In genomic region chr13:58840731-58841359, GRCm38 (mm10) we compare ENCODE assay signal across 9 mouse cellular contexts. TPM values are rescaled to one million over a fixed set of nuclear protein-coding genes. Genes with fewer than 3 reads are reported as not detected.
DNase-seq lines count a peak whose midpoint lies in the region; ATAC-seq lines count a peak whose summit lies in the region.
"Had no signal": no experiment of that assay in that cellular context is flagged by ENCODE, and none has a peak within 500 bp of the region (broad histone marks: within the 10 kb centered on the region; RNA-seq: fewer than 3 reads in every experiment).

No protein-coding gene starts in this region.

- intact Hi-C loops in left cerebral cortex, postnatal 4 days (cut with DNase I), result no loop called here

- peaks cover 6% of the 10 kb centered on the region for H3K4me1 ChIP-seq in forebrain, embryonic 15.5 days
- peaks cover 9% of the 10 kb centered on the region; the same call in 1 of the 2 replicates for H3K4me1 ChIP-seq in hindbrain, embryonic 16.5 days (ENCODE audit: control insufficient read depth, insufficient read depth, low read depth, low read length)

- peak; percentile 73 for DNase-seq in left cerebral cortex, postnatal 4 days
- no peak for DNase-seq in left cerebral cortex, adult 18-20 months (ENCODE audit: low spot score in 2 of 2)
- DNase-seq in lung, postnatal 10 days, result peak; percentile 35
- no peak for DNase-seq in thymus, adult 18-20 months
- no peak for DNase-seq in urinary bladder, adult 2 months (ENCODE audit: low spot score)

- 18% methylated on average over 7 of the region's 7 CpGs for WGBS in forebrain, embryonic 15.5 days
- 33% methylated on average over 6 of the region's 7 CpGs for WGBS in hindbrain, embryonic 16.5 days

- no peaks in the 10 kb centered on the region for H3K27me3 ChIP-seq in forebrain, embryonic 15.5 days
- no peaks in the 10 kb centered on the region for H3K27me3 ChIP-seq in hindbrain, embryonic 16.5 days (replicated peaks; ENCODE audit: control insufficient read depth, insufficient read depth, low read length)

- peak; percentile 91 for ATAC-seq in forebrain, embryonic 15.5 days (replicated peaks)
- ATAC-seq in hindbrain, embryonic 16.5 days, result peak; percentile 89
- no peak for ATAC-seq in erythroid progenitor cell, adult 5-6 weeks (replicated peaks; ENCODE audit: low FRiP score, poor library complexity, severe bottlenecking)

- no peak overlapping the region for H3K27ac ChIP-seq in forebrain, embryonic 15.5 days (replicated peaks)
- H3K27ac ChIP-seq in hindbrain, embryonic 16.5 days (ENCODE audit: low read depth, low read length), result peak overlapping the region; percentile 30; the same call in 1 of the 2 replicates
- H3K27ac ChIP-seq: macrophage had no signal

- H3K36me3 ChIP-seq in forebrain, embryonic 15.5 days, result no peaks in the 10 kb centered on the region; the same call in 1 of the 2 replicates
- peaks cover 4% of the 10 kb centered on the region; the same call in 1 of the 2 replicates for H3K36me3 ChIP-seq in hindbrain, embryonic 16.5 days (ENCODE audit: control insufficient read depth, insufficient read depth, low read length)

- no peak overlapping the region for H3K4me2 ChIP-seq in forebrain, embryonic 15.5 days (replicated peaks)
- H3K4me2 ChIP-seq in hindbrain, embryonic 16.5 days (ENCODE audit: low read length), result no peak overlapping the region; the same call in 1 of the 2 replicates

- no peak overlapping the region for H3K9ac ChIP-seq in forebrain, embryonic 15.5 days (replicated peaks)
- no peak overlapping the region for H3K9ac ChIP-seq in hindbrain, embryonic 16.5 days (ENCODE audit: low read depth, low read length)

- H3K9me3 ChIP-seq in forebrain, embryonic 15.5 days, result no peaks in the 10 kb centered on the region
- no peaks in the 10 kb centered on the region for H3K9me3 ChIP-seq in hindbrain, embryonic 16.5 days (ENCODE audit: control insufficient read depth, low read length)

- no peak overlapping the region for H3K4me3 ChIP-seq in forebrain, embryonic 15.5 days
- no peak overlapping the region for H3K4me3 ChIP-seq in hindbrain, embryonic 16.5 days (ENCODE audit: low read length)

RNA-seq across cellular contexts. Expression of gene Ntrk2, which starts 34.5 kb away (rescaled TPM):
- total RNA-seq in left cerebral cortex, postnatal 4 days (2021), result 100 to 1,000 TPM; 288 to 312 TPM
- total RNA-seq in left cerebral cortex, adult 18-20 months (2021), result 100 to 1,000 TPM; 369 to 406 TPM
- polyA plus RNA-seq in forebrain, embryonic 15.5 days (2015; fragmentation: Nextera tagmentation; extraction: Ambion mirVana), result 87.4 and 97.0 TPM in 2 replicates
- 137 and 146 TPM in 2 replicates for polyA plus RNA-seq in hindbrain, embryonic 16.5 days (2015; fragmentation: Nextera tagmentation; extraction: Ambion mirVana)
- not detected in 2 replicates for total RNA-seq in erythroid progenitor cell, adult 5-6 weeks (2015; ENCODE audit: low replicate concordance)
- not detected in 2 replicates for total RNA-seq in erythroid progenitor cell, adult 5-6 weeks (2017; ENCODE audit: low replicate concordance)
- 3.2 and 3.8 TPM in 2 replicates for polyA plus RNA-seq in urinary bladder, adult 2 months (2012; rRNA removed)
- polyA plus RNA-seq: macrophage had no signal

Comparison
In these comparisons a context has a peak if more than half of its experiments do, and no peak if none do; other contexts are left out.
1. DNase-seq: peak in left cerebral cortex, postnatal 4 days (single experiment) and lung, postnatal 10 days (single experiment); none in left cerebral cortex, adult 18-20 months (0 of 2), thymus, adult 18-20 months (0 of 2) and urinary bladder, adult 2 months (single experiment).
2. RNA of gene Ntrk2, which starts 34.5 kb away (total RNA-seq): 369 to 406 TPM in left cerebral cortex, adult 18-20 months and 288 to 312 TPM in left cerebral cortex, postnatal 4 days; not detected in erythroid progenitor cell, adult 5-6 weeks; every median in the first group is over 100 times any median in the second.